Mouse (Mus musculus): Measurements from ENCODE around the gene Wnk2.

Wnk2 gene

DNA sequence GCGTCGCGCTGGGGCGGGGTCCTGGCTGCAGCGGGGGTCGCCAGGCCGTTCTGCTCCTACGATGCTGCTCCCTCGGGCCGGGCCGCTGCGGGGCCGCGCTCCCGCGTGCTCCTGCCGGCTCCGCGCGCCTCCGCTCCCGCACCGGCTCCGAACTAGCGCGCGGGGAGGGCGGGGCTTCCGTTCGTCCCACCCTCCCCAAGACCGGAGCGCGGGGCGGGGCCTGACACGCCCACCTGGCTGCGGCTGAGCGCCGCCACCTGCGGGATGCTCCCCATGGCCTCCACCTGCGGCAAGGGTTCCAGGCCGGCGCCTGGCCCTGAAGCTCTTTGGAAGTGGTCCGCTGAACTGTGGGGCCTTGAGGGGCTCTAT is at the start of gene Wnk2:
TSS of gene Wnk2 (minus strand) at position 157 of the 369 bp plus-strand sequence.
- peak; percentile 64 for DNase-seq (ENCODE audit: low read depth, low spot score)

DNA sequence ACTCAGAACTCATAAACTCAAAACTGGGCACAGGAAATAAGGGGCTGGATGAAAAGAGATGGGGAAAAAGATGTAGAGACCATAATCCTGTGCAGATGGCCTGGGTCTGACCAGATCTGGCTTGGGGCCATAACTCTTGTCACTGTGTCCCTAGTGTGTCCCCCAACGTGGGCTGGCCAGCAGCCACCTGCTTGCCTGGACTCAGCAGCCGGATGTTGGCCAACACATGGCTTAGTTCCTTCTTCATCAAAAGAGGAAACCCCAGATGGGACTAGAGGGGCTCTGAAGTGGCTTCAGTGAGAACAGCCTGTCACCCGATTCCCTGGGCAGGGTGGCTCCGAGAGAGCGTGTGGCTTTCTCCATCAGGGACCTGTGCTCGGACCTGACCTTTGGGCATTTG is 49.0 kb upstream of the Wnk2 start:
- DNase-seq (ENCODE audit: low read depth, low spot score), result no peak

DNA sequence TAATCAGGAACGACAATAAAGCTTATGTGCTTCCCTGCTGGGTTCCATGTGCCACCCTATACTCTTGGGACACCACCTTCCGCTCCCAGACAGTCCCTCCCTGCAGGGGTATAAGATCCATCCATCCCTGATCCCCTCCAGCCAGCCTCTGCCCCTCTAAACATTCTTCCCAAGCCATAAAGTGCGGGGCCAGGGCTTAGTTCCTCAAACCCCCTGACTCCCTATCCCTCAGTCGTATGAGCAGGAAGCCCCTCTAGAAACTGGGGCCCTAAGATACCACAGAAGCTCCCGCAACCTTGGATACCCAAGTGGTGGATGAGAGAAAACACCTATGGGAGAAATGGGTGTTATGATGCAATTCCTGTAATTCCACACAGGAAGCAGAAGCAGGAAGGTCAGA is 48.4 kb upstream of the Wnk2 start:
- no peak for DNase-seq (ENCODE audit: low read depth, low spot score)

DNA sequence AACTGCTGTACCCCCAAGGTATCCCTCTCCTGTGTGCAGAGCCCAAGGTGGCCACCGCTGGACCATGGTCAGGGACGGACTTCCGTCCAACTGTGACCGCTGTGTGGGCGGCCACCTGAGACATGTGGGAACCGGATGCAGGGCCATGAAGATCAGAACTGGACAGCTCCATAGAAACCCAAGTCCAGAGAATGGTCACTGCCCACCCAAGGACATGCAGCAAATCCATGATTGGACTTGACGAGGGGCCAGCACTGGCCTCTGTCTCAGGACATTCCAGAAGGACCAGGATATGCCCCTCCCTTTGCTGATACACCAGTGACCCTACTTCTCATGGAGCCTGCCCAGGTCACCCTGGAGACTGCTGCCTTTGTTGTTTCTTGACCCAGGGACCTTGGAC is 47.8 kb upstream of the Wnk2 start:
- no peak for DNase-seq (ENCODE audit: low read depth, low spot score)

DNA sequence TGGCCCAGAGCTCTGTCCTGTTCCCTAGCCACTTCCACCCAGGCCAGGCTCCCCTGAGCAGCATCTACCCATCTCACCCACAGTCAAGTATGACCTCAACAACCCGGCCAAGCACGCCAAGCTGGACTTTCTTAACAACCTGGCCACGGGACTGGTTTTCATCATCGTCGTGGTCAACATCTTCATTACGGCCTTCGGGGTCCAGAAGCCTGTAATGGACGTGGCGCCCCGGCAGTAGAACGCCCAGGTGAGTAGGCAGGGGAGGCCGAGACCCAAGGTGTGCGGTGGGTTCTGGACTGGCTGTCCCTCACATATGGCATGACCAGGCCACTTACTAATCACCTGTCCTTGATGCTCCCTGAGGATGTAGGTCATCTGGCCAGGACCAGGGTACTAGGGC is 47.0 kb upstream of the Wnk2 start:
- DNase-seq (ENCODE audit: low read depth, low spot score), result no peak

DNA sequence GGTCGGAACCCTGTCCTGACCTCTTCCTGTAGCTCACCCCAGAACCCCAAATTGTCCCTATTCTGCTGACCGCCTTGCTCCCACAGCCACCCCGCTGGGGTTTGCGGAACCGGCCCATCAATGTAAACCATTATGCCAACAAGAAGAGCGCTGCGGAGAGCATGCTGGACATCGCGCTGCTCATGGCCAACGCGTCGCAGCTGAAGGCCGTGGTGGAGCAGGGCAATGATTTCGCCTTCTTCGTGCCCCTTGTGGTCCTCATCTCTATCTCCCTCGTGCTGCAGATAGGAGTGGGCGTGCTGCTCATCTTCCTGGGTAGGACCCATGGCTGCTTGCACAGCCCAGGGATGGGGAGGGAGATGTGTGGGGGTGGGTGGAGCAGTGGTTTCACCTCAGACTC is 45.8 kb upstream of the Wnk2 start:
- no peak for DNase-seq (ENCODE audit: low read depth, low spot score)

DNA sequence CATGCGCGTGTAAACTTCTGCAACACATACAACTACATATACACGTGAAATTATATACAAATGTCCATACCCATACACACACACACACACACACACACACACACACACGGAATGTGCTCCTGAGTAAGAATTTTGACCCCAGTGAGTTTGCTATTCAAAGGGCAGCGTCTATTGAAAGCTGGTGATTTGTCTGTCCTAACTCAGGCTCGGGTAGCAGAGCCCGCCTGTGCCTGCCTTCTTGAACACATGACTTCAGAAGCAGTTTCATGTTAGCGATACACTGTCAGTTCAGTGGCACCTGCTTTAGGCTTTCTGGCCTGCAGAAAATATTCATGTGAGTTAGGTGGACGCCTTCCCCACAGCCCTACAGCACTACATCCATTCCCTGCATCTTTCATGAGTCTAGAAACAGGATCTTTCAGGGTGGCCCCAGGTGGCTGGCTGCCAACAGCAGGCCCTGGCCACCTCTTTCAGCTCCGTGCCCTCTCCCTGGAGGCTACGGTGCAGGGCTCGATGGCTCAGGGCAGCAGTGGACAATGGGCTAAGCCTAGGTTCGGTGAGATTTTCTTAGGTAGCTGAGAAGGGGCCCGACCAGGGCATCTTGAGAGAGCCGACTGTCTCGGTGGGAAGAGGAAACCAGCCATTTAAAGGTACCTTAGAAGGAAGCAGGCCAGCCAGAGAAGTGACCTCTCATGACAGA is 44.5 kb upstream of the Wnk2 start:
- DNase-seq (ENCODE audit: low read depth, low spot score), result no peak

DNA sequence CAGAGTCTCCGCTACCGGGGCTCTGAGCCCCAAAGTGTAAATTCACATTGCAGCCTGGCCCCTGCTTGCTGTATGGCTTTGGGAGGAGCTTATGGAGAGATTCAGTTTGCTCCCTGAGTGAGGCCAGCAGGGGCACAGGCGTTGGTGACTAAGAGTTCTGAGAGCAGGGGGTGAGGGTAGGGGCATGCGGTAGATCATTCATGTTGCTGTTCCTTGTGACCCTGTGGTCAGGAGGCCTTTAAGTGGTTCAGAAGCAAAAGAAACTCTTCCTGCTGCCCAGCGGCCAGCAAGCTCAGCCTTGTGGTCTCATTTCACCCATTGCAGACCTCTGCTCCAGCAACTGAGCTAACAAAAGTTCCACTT is 43.8 kb upstream of the Wnk2 start:
- DNase-seq (ENCODE audit: low read depth, low spot score), result no peak

DNA sequence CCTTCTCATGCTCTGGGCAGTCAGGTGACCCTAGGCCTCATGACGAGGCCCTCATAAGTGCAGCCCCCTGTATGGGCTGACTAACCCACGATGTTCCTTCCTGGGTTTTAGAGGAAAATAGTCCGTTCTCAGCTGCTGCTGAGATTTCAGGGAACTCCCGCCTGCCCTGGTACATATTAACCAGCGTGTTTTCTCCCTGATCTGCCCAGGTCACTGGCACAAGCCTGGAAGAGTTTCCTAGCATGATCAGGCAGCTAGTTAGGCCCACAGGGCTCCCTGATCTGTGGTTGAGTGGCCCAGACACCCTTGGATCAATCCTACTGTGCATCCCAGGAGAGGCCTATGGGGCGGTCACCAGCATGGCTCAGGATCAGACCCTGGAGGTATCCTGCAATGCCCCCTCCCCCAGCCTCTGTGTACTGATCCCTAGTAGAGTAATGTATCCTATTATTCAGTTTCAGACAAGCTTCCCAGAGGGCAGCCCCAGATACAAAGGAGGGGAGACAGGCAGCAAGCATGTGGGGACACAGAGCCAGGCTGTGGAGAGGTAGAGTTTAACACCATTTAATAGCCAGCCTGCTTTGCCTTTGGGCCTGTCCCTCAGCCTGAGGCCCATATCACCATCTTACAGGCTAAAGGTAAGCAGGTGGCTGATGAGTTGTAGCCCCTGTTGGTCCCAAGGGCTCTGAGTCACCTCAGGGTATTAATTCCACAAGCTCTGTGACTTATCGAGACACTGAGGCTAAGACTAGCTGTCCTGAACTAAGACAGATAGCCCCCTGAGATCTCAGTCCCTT is 43.3 kb upstream of the Wnk2 start:
- DNase-seq (ENCODE audit: low read depth, low spot score), result no peak

DNA sequence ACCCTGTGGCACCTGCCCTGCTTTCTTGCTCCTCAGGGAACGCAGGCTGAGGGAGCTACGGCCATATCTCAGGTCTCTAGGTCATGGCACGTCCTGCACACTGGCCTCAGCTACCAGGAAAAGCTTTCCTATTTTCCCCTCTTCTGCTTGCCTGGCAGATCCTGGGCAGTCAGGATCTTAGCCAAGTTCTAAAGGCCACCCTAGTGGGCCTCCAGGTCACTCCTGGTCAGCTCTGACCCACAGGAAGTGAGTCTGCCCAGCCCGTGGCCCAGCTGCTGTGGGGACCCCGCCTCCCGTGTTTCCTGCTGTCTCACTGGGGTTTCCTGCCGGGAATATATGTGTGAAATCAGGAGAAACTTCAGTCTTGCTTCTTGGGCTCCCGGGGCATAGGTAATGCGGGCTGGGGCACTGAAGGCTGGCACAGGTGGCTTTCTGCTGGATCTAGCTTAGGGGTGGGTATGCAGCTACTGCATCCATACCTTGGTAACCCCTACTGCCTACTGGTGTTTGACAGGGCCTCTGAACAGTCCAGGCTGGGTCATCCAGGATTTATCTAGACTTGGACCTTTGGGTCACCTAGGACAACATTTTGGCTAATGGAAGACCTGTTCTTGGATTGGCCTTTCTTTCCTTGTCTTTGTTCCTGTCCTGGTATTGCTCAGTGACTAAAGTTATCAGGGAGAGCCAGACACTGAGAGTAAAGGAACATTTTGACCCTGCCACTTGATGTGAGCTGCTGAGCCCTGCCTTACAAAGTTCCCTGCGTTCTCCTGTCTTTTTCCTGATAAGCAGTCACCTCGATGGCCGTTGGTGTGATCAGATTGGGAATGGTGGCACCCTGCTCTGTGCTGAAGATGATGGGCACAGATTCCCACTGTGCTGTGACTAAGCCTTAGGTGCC is 42.4 kb upstream of the Wnk2 start:
- DNase-seq (ENCODE audit: low read depth, low spot score), result no peak

DNA sequence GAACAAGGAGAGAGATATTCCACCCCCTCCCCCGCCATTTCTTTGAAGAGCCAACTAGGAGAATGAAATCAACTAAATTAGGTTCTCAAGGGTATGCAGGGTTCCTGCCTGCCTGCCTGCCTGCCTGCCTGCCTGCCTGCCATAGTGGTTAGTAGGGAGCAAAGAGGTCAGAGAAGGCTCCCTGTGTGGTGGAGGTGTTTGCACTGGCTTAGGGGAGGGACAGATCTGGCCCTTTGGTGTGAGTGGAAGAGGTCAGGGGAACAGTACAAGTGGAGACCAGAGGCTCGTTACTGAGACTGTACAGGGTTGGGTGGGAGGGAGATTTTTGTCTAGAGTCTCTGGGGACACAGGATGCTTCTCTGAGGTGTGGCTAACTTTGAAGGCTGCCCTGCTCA is 41.1 kb upstream of the Wnk2 start:
- DNase-seq (ENCODE audit: low read depth, low spot score), result no peak

DNA sequence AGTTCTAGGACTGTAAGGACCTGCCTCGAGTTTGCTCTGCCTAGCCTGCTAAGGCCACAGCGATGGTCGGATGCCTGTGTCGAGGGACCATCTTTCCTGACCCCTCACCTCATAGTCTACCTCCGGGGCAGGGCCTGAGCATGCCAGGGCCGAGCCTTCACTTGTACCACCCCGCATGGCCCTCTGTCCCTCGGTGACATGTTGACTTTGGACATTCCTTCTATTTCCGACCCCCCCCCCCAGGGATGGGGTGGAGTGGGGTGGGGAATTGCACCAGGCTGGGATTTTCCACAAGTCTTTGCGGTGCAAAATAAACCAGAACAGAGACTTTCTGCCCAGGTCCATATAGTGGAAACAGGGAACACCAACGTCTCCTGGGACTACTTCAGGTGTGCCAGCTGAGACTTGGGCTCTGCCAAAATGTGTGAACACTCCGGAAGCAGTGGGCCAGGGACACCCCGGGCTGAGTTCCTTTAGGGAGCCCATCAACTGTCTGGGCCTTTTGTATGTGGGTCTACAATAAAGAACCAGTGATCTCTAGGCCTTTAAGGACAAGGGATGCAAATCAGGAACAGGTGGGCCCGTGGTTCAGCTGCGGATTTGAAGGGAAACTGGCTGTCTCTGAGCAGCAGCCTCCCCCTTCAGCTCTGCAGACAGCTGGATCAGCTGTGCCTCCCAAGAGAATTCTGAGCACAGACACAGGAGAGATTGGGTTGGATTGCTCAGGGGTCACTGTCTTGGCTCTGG is 40.6 kb upstream of the Wnk2 start:
- no peak for DNase-seq (ENCODE audit: low read depth, low spot score)

DNA sequence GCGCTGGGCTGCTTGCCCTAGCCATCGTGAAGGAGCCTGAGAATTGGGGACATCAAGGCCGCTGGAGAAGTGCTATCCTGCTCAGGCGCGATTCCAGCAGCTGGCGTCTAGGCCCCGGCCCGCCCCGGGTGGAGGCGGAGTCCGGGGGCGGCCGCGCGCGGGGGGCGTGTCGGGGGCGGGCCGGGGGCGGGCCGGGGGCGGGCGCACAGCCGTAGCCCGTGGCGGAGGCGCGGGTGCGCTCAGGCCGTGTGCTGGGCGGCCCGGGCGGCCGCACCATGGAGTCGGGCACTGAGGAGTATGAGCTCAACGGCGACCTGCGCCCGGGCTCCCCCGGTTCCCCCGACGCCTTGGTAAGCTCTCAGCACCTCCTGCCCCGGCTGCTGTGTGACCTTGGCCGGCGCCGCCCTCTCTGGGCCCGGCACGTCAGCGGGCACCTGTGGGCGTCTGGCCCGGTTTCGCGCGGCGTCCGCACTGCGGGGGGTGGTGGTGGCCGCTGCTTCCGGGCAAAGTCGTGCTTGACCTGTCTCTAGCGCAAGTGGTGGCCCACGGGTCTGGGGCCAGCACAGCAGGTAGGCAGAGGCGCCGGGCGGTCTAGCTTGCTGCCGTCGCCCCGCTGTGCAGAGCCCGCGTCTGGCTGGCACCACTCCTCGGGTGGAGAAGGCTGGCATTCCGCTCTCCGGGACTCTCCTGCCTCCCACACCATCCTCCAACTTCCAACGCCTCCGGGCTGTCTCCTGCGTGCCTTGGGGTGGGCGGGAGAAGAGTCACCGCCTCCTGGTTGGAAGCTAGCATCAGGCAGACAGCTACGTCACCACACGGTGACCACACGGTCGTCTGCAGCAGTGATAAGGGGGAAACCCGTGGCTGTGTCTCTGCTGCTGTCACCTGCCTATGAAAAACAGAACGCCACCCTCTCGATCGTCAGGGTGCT is 39.7 kb upstream of the Wnk2 start, which contains the start of gene Ninj1:
TSS of gene Ninj1 (plus strand) at position 198 of the 931 bp plus-strand sequence.
- peak; percentile 44 for DNase-seq (ENCODE audit: low read depth, low spot score)

DNA sequence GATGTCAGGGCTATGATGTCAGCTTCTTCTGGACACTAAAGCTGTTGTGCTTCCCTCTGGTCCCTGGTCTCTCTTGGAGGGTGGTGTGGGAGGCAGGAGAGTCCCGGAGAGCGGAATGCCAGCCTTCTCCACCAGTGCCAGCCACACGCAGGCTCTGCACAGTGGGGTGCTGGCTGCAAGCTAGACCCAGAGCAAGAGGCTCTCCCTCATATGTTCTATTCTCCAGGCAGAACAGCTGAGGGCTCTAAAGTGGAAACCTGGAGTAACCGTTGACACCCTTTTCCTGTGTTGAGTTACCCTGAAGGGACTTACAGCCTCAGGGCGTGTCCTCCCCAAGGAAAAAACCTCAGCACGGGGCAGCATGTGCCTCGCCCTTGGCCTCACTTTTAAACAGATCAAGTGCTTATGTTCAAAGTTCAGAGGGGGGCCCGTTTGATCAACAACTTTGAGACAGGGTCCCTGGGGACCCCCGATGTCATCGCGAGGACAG is 39.0 kb upstream of the Wnk2 start:
- DNase-seq (ENCODE audit: low read depth, low spot score), result no peak

DNA sequence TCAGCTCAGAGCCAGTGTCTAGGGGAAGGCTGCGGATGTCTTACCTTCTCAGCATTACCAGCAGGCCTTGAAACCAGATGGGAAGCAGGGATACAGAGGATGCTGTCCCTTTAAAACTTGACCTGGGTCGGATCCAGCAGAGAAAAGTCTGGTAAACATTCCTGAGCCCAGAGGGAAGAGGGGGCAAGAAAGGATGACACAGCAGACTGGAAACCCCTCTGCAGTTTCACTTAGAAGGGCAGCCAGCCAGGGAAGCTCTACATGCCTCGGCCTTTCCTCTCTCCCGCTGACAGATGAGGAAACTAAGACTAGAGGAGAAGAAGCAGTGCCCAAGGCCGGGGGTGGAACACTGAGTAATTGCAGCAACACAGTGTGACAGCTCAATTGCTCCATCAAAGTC is 35.8 kb upstream of the Wnk2 start:
- DNase-seq (ENCODE audit: low read depth, low spot score), result no peak

DNA sequence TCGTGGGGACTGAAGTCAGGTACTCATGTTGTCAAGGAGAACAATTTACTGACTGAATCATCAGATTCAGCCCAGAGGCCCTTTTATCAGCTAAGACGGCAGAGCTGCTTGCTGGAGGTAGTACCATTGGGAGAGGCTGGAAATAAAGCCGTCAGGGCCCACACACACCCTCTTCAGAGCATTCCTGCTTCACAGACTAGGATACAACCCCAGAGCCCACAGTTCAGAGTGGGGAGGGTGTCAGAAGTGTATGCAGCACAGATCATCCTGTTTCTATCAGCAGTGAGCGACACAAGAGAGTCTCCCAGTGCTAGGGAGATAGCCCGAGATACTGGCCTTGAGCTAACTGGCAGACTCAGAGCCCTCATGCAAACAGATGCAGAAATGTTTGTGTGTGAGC is 35.3 kb upstream of the Wnk2 start:
- DNase-seq (ENCODE audit: low read depth, low spot score), result no peak

DNA sequence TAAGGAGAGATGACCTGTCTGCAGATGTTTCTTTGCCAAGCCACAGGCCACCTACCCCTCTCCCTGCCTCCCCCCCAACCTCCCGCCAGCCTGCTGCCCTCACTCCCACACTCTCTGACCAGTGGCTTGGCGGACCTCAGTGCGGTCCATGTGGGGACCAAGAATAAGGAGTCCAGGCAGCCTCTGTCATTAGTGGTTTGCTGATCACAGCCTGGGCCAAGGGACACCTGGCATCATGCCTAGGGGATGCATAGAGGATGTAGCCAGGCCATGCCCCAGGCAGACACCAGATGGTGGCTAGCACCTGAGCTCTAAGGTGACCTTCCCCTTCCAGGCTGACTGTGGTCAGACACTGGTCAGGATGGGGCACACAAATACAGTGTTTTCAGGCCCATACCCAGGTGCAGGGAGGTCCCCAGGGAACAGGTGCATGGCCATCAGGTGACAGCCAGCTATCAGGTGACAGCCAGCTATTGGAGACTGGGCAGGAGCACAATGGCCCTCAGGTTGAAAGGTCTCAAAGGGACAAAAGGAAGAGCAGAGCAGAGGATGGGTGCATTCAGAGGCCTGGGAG is 33.7 kb upstream of the Wnk2 start:
- no peak for DNase-seq (ENCODE audit: low read depth, low spot score)

DNA sequence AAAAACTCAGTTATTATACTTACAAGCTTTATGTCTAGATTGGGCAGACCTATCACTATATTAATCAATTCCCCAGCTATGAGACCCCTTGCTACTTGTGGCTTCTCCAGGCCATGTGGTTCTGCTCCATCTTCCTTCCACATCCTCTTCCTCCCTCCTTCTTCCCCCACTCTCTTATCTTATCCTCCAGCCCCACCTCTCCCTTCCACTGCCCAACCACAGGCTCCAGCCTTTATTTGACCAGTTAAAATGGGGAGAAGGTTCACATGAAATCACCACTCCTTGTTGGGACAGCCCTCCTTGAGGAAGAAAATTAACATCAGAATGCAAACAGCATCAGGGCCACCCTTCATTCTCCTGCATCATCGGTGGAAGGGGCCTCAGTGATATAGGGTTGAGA is 32.9 kb upstream of the Wnk2 start:
- no peak for DNase-seq (ENCODE audit: low read depth, low spot score)

DNA sequence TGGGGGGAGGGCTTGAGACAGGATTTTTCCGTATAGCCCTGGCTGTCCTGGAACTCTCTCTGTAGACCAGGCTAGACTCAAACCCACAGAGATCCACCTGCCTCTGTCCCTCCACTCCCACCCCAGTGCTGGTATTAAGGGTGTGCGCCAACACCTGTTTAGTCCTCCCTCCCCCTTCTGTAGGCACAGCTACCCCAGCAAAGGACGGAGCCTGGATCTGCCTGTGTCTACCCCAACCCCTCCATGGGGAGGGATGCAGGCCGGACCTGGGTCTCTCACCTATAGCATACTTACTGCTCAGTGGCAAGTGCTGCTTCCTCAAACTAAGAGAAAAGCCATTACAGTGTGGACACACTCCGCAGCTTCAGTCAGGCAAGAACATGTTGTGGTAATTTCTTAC is 32.5 kb upstream of the Wnk2 start:
- no peak for DNase-seq (ENCODE audit: low read depth, low spot score)

All from retina, postnatal 7 days (tissue).